ENCODE assay signal across 8 mouse cellular contexts in genomic region chr7:4659911-4660443, GRCm38 (mm10). TPM values are rescaled to one million over a fixed set of nuclear protein-coding genes. Genes with fewer than 3 reads are reported as not detected.
A peak's percentile ranks its signal among the peaks of the same experiment; 100 is the strongest.
DNase-seq lines count a peak whose midpoint lies in the region; ATAC-seq and TF ChIP-seq lines count a peak whose summit lies in the region.

No protein-coding gene starts in this region.

- TF ChIP-seq EP300 in heart, adult 2 months (IDR thresholded peaks at IDR 0.05; ENCODE audit: insufficient read depth, low read depth, low read length) = no peak

- ATAC-seq in forebrain, embryonic 15.5 days (replicated peaks) = no peak
- ATAC-seq in liver, embryonic 13.5 days (ENCODE audit: low read depth) = no peak

- H3K4me3 ChIP-seq in heart, adult 2 months = peak overlapping the region; percentile 91; the same call in 1 of the 2 replicates
- peak overlapping the region; percentile 94 for H3K4me3 ChIP-seq in E14TG2a.4 (replicated peaks; ENCODE audit: low read length)
- H3K4me3 ChIP-seq in forebrain, embryonic 15.5 days = peak overlapping the region; percentile 82
- peak overlapping the region; percentile 94 for H3K4me3 ChIP-seq in liver, embryonic 13.5 days (replicated peaks)

- H3K27me3 ChIP-seq in heart, adult 2 months (ENCODE audit: control insufficient read depth, insufficient read depth, low read length) = no peaks in the 10 kb centered on the region
- H3K27me3 ChIP-seq in E14TG2a.4 (ENCODE audit: insufficient read depth, low read length) = no peaks in the 10 kb centered on the region
- H3K27me3 ChIP-seq in forebrain, embryonic 15.5 days = no peaks in the 10 kb centered on the region
- no peaks in the 10 kb centered on the region for H3K27me3 ChIP-seq in liver, embryonic 13.5 days

- peaks cover 1% of the 10 kb centered on the region for H3K79me2 ChIP-seq in heart, adult 2 months (replicated peaks; ENCODE audit: control insufficient read depth, insufficient read depth, low read length)

- peak overlapping the region; percentile 98 for H3K27ac ChIP-seq in heart, adult 2 months
- H3K27ac ChIP-seq in forebrain, embryonic 15.5 days (replicated peaks) = peak overlapping the region; percentile 96
- H3K27ac ChIP-seq in liver, embryonic 13.5 days = peak overlapping the region; percentile 89

- TF ChIP-seq CTCF in heart, adult 2 months (IDR thresholded peaks at IDR 0.05) = no peak
- no peak for TF ChIP-seq CTCF in E14TG2a.4 (conservative IDR thresholded peaks at IDR 0.05; ENCODE audit: low read length)

- 67% methylated on average over 3 of the region's 3 CpGs for WGBS in heart, adult 2 months
- 29% methylated on average over 3 of the region's 3 CpGs for WGBS in forebrain, embryonic 15.5 days
- WGBS in liver, embryonic 13.5 days (ENCODE audit: insufficient replicate concordance) = 69% methylated on average over 3 of the region's 3 CpGs

- peaks cover 11% of the 10 kb centered on the region for H3K4me1 ChIP-seq in heart, adult 2 months (ENCODE audit: control insufficient read depth, insufficient read depth, low read length)
- peaks cover 79% of the 10 kb centered on the region for H3K4me1 ChIP-seq in E14TG2a.4 (replicated peaks; ENCODE audit: low read depth, low read length)
- peaks cover 41% of the 10 kb centered on the region for H3K4me1 ChIP-seq in forebrain, embryonic 15.5 days
- peaks cover 52% of the 10 kb centered on the region for H3K4me1 ChIP-seq in liver, embryonic 13.5 days (replicated peaks)

- peaks cover 16% of the 10 kb centered on the region; the same call in 1 of the 2 replicates for H3K36me3 ChIP-seq in heart, adult 2 months (ENCODE audit: control insufficient read depth, insufficient read depth, low read length)
- peaks cover 52% of the 10 kb centered on the region for H3K36me3 ChIP-seq in E14TG2a.4 (ENCODE audit: insufficient read depth, low read length)
- H3K36me3 ChIP-seq in forebrain, embryonic 15.5 days = peaks cover 13% of the 10 kb centered on the region
- H3K36me3 ChIP-seq in liver, embryonic 13.5 days = peaks cover 44% of the 10 kb centered on the region

- no peaks in the 10 kb centered on the region for H3K9me3 ChIP-seq in E14TG2a.4 (ENCODE audit: low read length)
- H3K9me3 ChIP-seq in forebrain, embryonic 15.5 days = no peaks in the 10 kb centered on the region
- H3K9me3 ChIP-seq in liver, embryonic 13.5 days (replicated peaks) = no peaks in the 10 kb centered on the region

- no peak overlapping the region for H3K9ac ChIP-seq in heart, adult 2 months (ENCODE audit: low read depth, low read length)
- H3K9ac ChIP-seq in forebrain, embryonic 15.5 days (replicated peaks) = peak overlapping the region; percentile 64
- H3K9ac ChIP-seq in liver, embryonic 13.5 days = peak overlapping the region; percentile 78

- TF ChIP-seq POLR2A in heart, adult 2 months (IDR thresholded peaks at IDR 0.05; ENCODE audit: insufficient read depth, low read depth, low read length) = no peak

- no peak for DNase-seq in heart, adult 2 months
- DNase-seq in heart, postnatal 14 days = no peak
- no peak for DNase-seq in liver, embryonic 13.5 days
- no peak for DNase-seq in spleen, adult 12 weeks (ENCODE audit: low spot score)
- no peak for DNase-seq in urinary bladder, postnatal 4 days (ENCODE audit: low spot score in 2 of 2)
- DNase-seq in spleen, postnatal 36 days (ENCODE audit: low spot score in 2 of 2) = no peak

- H3K4me2 ChIP-seq in forebrain, embryonic 15.5 days (replicated peaks) = peak overlapping the region; percentile 67
- H3K4me2 ChIP-seq in liver, embryonic 13.5 days = peak overlapping the region; percentile 96

- intact Hi-C loops in heart, adult 2 months (cut with DNase I) = loop anchor here (1.0 to 10.0 kb wide), 7 partner anchors 25 to 1485 kb away; partner anchors contain the start of genes Fiz1, Gm44973, Hspbp1 and Leng8
- intact Hi-C loops in heart, postnatal 14 days (cut with DNase I) = loop anchor here (2.0 kb wide), 1 partner anchor 23 kb away; no protein-coding TSS in a partner anchor

RNA-seq across cellular contexts. Expression of gene Ppp6r1, which starts 1.2 kb away (rescaled TPM):
- 10 to 100 TPM; 67.6 to 71.9 TPM for total RNA-seq in heart, adult 2 months (2021)
- polyA plus RNA-seq in heart, adult 2 months (2012; rRNA removed) = 67.1 and 89.9 TPM in 2 replicates
- 10 to 100 TPM; 73.7 to 78.8 TPM for total RNA-seq in heart, postnatal 14 days (2021)
- polyA plus RNA-seq in forebrain, embryonic 15.5 days (2015; fragmentation: Nextera tagmentation; extraction: Ambion mirVana) = 9.2 and 9.3 TPM in 2 replicates
- polyA plus RNA-seq in liver, embryonic 13.5 days (2015; fragmentation: Nextera tagmentation; extraction: Ambion mirVana) = 5.7 and 7.1 TPM in 2 replicates

RNA-seq across cellular contexts. Expression of gene Hspbp1, which starts 24.9 kb away (rescaled TPM):
- 10 to 100 TPM; 31.9 to 35.0 TPM for total RNA-seq in heart, adult 2 months (2021)
- polyA plus RNA-seq in heart, adult 2 months (2012; rRNA removed) = 27.0 and 29.7 TPM in 2 replicates
- total RNA-seq in heart, postnatal 14 days (2021) = 10 to 100 TPM; 29.2 to 33.7 TPM
- polyA plus RNA-seq in forebrain, embryonic 15.5 days (2015; fragmentation: Nextera tagmentation; extraction: Ambion mirVana) = 142 and 146 TPM in 2 replicates
- polyA plus RNA-seq in liver, embryonic 13.5 days (2015; fragmentation: Nextera tagmentation; extraction: Ambion mirVana) = 77.8 and 83.4 TPM in 2 replicates

RNA-seq across cellular contexts. Expression of gene Tmem86b, which starts 28.8 kb away (rescaled TPM):
- 1 to 10 TPM; 4.2 to 5.3 TPM for total RNA-seq in heart, adult 2 months (2021)
- 12.8 and 19.2 TPM in 2 replicates for polyA plus RNA-seq in heart, adult 2 months (2012; rRNA removed)
- 1 to 10 TPM; 6.8 to 7.4 TPM for total RNA-seq in heart, postnatal 14 days (2021)
- polyA plus RNA-seq in forebrain, embryonic 15.5 days (2015; fragmentation: Nextera tagmentation; extraction: Ambion mirVana) = 2.7 and 3.1 TPM in 2 replicates
- 22.6 and 25.1 TPM in 2 replicates for polyA plus RNA-seq in liver, embryonic 13.5 days (2015; fragmentation: Nextera tagmentation; extraction: Ambion mirVana)

RNA-seq across cellular contexts. Expression of gene Brsk1, which starts 30.4 kb away (rescaled TPM):
- 1 to 10 TPM in 1 of 2 experiments, under 1 TPM in 1; 0.89 to 1.5 TPM for total RNA-seq in heart, adult 2 months (2021)
- polyA plus RNA-seq in heart, adult 2 months (2012; rRNA removed) = 1.7 and 2.2 TPM in 2 replicates
- total RNA-seq in heart, postnatal 14 days (2021) = 1 to 10 TPM; 1.6 to 1.8 TPM
- 6.7 and 7.9 TPM in 2 replicates for polyA plus RNA-seq in forebrain, embryonic 15.5 days (2015; fragmentation: Nextera tagmentation; extraction: Ambion mirVana)
- 0.08 and 0.10 TPM in 2 replicates for polyA plus RNA-seq in liver, embryonic 13.5 days (2015; fragmentation: Nextera tagmentation; extraction: Ambion mirVana)

RNA-seq across cellular contexts. Expression of gene Ptprh, which starts 56.1 kb away (rescaled TPM):
- total RNA-seq in heart, adult 2 months (2021) = not detected
- 0.03 and 0.06 TPM in 2 replicates for polyA plus RNA-seq in heart, adult 2 months (2012; rRNA removed)
- not detected for total RNA-seq in heart, postnatal 14 days (2021)
- polyA plus RNA-seq in forebrain, embryonic 15.5 days (2015; fragmentation: Nextera tagmentation; extraction: Ambion mirVana) = 0.24 and 0.52 TPM in 2 replicates
- polyA plus RNA-seq in liver, embryonic 13.5 days (2015; fragmentation: Nextera tagmentation; extraction: Ambion mirVana) = not detected in 2 replicates
